Comparison of ENCODE assay signal across 27 mouse cellular contexts in the genomic region with DNA sequence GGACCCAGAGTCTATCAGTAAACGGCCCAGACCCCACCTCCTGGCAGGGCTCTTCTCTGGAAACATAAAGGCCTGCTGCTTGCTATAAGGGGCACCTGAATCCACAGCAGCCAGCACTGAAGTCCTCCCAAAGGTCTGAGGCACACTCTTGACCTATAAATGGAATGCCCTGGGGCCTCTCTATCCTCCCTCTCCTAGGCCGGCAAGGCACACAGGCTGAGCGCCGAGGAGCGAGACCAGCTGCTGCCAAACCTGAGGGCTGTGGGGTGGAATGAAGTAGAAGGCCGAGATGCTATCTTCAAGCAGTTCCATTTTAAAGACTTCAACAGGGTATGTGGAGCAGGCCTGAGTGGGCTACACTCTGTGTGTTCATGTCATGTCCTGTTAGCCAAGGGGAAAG.
"Had no signal": no experiment of that assay in that cellular context is flagged by ENCODE, and none has a peak within 500 bp of the region (broad histone marks: within the 10 kb centered on the region; RNA-seq: fewer than 3 reads in every experiment).

No protein-coding gene starts in this region.

- H3K9ac ChIP-seq: embryonic facial prominence, embryonic 12.5 days; embryonic facial prominence, embryonic 13.5 days; embryonic facial prominence, embryonic 15.5 days; forebrain, embryonic 12.5 days; forebrain, embryonic 13.5 days; forebrain, embryonic 15.5 days; forebrain, postnatal 0 days had no signal

- H3K27ac ChIP-seq: embryonic facial prominence, embryonic 10.5 days; embryonic facial prominence, embryonic 12.5 days; embryonic facial prominence, embryonic 13.5 days; embryonic facial prominence, embryonic 15.5 days; forebrain, embryonic 10.5 days; forebrain, embryonic 12.5 days; forebrain, embryonic 13.5 days; forebrain, embryonic 15.5 days; gastrocnemius, adult 2 months; heart, adult 2 months had no signal

- H3K36me3 ChIP-seq: embryonic facial prominence, embryonic 12.5 days; embryonic facial prominence, embryonic 15.5 days; forebrain, embryonic 12.5 days; forebrain, embryonic 15.5 days had no signal

- H3K9me3 ChIP-seq: embryonic facial prominence, embryonic 10.5 days; embryonic facial prominence, embryonic 12.5 days; embryonic facial prominence, embryonic 13.5 days; embryonic facial prominence, embryonic 15.5 days; forebrain, embryonic 10.5 days; forebrain, embryonic 12.5 days; forebrain, embryonic 13.5 days; forebrain, embryonic 15.5 days had no signal

- DNase-seq: cerebellum, adult 2 months; cerebellum, adult 8-10 months; cerebellum, adult 9-10 months; cerebellum, adult 9-11 months; cerebellum, postnatal 10 days; cerebellum, postnatal 14 days; cerebellum, postnatal 36 days; embryo, embryonic 11 days; forebrain, postnatal 0 days; gastrocnemius, adult 2 months; gastrocnemius, postnatal 10 days; gastrocnemius, postnatal 14 days; gastrocnemius, postnatal 25 days; gastrocnemius, postnatal 36 days; heart, adult 18-20 months had no signal

- ATAC-seq: forebrain, embryonic 13.5 days; forebrain, embryonic 14.5 days; forebrain, embryonic 15.5 days; forebrain, embryonic 16.5 days; forebrain, postnatal 0 days had no signal

- H3K4me3 ChIP-seq: embryonic facial prominence, embryonic 10.5 days; embryonic facial prominence, embryonic 12.5 days; embryonic facial prominence, embryonic 13.5 days; embryonic facial prominence, embryonic 15.5 days; erythroblast, embryonic 14.5 days; forebrain, embryonic 10.5 days; forebrain, embryonic 12.5 days; forebrain, embryonic 13.5 days; forebrain, embryonic 15.5 days; gastrocnemius, adult 2 months; heart, adult 2 months had no signal

- H3K4me2 ChIP-seq: embryonic facial prominence, embryonic 12.5 days; embryonic facial prominence, embryonic 13.5 days; embryonic facial prominence, embryonic 15.5 days; forebrain, embryonic 12.5 days; forebrain, embryonic 13.5 days; forebrain, embryonic 15.5 days had no signal

- H3K27me3 ChIP-seq: embryonic facial prominence, embryonic 12.5 days; embryonic facial prominence, embryonic 13.5 days; embryonic facial prominence, embryonic 15.5 days; forebrain, embryonic 12.5 days; forebrain, embryonic 13.5 days; forebrain, embryonic 15.5 days had no signal
